Mouse (Mus musculus): ENCODE measurements around the gene Mtx1.
A peak's percentile ranks its signal among the peaks of the same experiment; 100 is the strongest.

- TF ChIP-seq POLR2A (IDR thresholded peaks at IDR 0.05; ENCODE audit: borderline replicate concordance, control insufficient read depth, low read depth, low read length) (no peak), CTCF (IDR thresholded peaks at IDR 0.05; ENCODE audit: control insufficient read depth, insufficient read depth, low read length) (peak; percentile 30; the same call in 1 of the 2 replicates)
These were observed 6.7 kb upstream of the Mtx1 start for GRCm38 (mm10) chr3:89233562-89234110.
